In the genomic region with DNA sequence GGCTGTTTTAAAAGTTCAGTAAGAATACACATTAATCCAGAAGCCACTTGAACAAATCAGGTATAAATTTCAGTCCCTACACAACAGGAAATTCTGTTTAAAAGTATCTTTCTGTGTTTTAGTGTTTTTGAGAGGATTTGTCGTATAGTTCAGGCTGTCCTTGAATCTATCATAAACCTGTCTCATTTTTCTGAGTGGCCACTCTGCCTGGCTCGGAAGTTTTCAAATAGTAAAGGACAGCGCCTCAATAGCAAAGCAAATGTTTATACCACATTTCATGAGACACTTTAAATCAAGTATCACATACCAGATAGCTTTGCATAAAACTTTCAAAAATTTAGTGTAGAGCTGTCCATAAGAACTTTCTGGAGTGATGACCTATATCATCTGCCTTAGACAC, we compare ENCODE assay signal across 27 mouse cellular contexts.
"Had no signal": no experiment of that assay in that cellular context is flagged by ENCODE, and none has a peak within 500 bp of the region (broad histone marks: within the 10 kb centered on the region; RNA-seq: fewer than 3 reads in every experiment).

No protein-coding gene starts in this region.

- H3K27me3 ChIP-seq: heart, embryonic 13.5 days; heart, embryonic 15.5 days; hindbrain, embryonic 12.5 days; intestine, embryonic 15.5 days; kidney, embryonic 15.5 days; limb, embryonic 13.5 days; limb, embryonic 15.5 days; liver, embryonic 13.5 days; liver, embryonic 15.5 days had no signal

- H3K9me3 ChIP-seq: heart, embryonic 13.5 days; heart, embryonic 15.5 days; hindbrain, embryonic 10.5 days; hindbrain, embryonic 12.5 days; intestine, embryonic 15.5 days; kidney, embryonic 15.5 days; limb, embryonic 13.5 days; limb, embryonic 15.5 days; liver, embryonic 13.5 days; liver, embryonic 15.5 days had no signal

- H3K27ac ChIP-seq: heart, adult 2 months; heart, embryonic 13.5 days; heart, embryonic 15.5 days; hindbrain, embryonic 10.5 days; hindbrain, embryonic 12.5 days; hindbrain, embryonic 14.5 days; intestine, embryonic 15.5 days; kidney, embryonic 15.5 days; kidney, postnatal 0 days; limb, embryonic 13.5 days; limb, embryonic 15.5 days; liver, embryonic 15.5 days had no signal

- H3K4me1 ChIP-seq: heart, embryonic 13.5 days; heart, embryonic 15.5 days; hindbrain, embryonic 10.5 days; hindbrain, embryonic 12.5 days; intestine, embryonic 15.5 days; kidney, embryonic 15.5 days; limb, embryonic 13.5 days; limb, embryonic 15.5 days; liver, embryonic 13.5 days; liver, embryonic 15.5 days had no signal

- ATAC-seq: hindbrain, embryonic 16.5 days; inflammation-experienced regulatory T-cells, adult 6 months; intestine, embryonic 15.5 days had no signal

- H3K4me2 ChIP-seq: heart, embryonic 11.5 days; heart, embryonic 13.5 days; heart, embryonic 15.5 days; hindbrain, embryonic 12.5 days; hindbrain, embryonic 14.5 days; intestine, embryonic 15.5 days; kidney, embryonic 15.5 days; limb, embryonic 13.5 days; limb, embryonic 15.5 days; liver, embryonic 13.5 days; liver, embryonic 15.5 days had no signal

- H3K9ac ChIP-seq: heart, embryonic 13.5 days; heart, embryonic 15.5 days; hindbrain, embryonic 12.5 days; hindbrain, embryonic 14.5 days; intestine, embryonic 15.5 days; kidney, embryonic 15.5 days; limb, embryonic 13.5 days; limb, embryonic 15.5 days; liver, embryonic 13.5 days; liver, embryonic 15.5 days had no signal

- H3K4me3 ChIP-seq: heart, adult 2 months; heart, embryonic 13.5 days; heart, embryonic 15.5 days; hindbrain, embryonic 10.5 days; hindbrain, embryonic 12.5 days; intestine, embryonic 15.5 days; kidney, embryonic 15.5 days; limb, embryonic 13.5 days; limb, embryonic 15.5 days; liver, embryonic 13.5 days; liver, embryonic 15.5 days had no signal

- DNase-seq: gastrocnemius, postnatal 14 days; heart, adult 2 months; heart, postnatal 14 days; heart, postnatal 36 days; kidney, adult 11 months; kidney, adult 2 months; kidney, adult 9 months; kidney, postnatal 14 days; kidney, postnatal 36 days; layer of hippocampus, adult 9-11 months; layer of hippocampus, postnatal 36 days; left cerebral cortex, postnatal 4 days; liver, embryonic 13.5 days had no signal
